Mouse (Mus musculus): Measurements from ENCODE around the gene Cfap74.

DNA sequence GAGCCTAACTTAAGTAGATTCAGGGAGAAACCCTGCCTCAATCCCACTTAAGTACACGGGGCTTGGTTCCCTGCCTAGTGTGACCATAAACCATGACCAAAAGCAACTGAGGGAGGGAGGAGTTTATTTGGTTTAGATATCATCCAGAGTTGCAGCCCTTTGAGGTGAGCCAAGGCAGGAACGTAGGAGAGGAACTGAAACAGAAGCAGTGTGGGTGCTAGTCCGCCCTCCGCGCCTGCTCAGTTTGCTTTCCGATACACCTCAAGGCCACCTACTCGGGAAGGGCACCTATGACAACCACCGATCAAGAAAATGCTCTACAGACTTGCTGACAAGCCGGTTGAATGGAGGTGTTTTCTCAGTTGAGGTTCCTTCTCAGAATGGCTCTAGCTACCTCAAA lies 41.3 kb upstream of the Cfap74 start:
- TF ChIP-seq POLR2A (IDR thresholded peaks at IDR 0.05; ENCODE audit: borderline replicate concordance, extremely low read depth, insufficient read depth, insufficient read length, poor library complexity, severe bottlenecking) = no peak
- TF ChIP-seq CTCF (IDR thresholded peaks at IDR 0.05; ENCODE audit: borderline replicate concordance, extremely low read depth, insufficient read depth, insufficient read length) = no peak
